Mouse (Mus musculus) liver, embryonic 14.5 days (tissue): ENCODE measurements around the gene Rrn3.

ENCODE experiments used
- CTCF ChIP-seq: IDR thresholded peaks from 2 replicates; pipeline ENCODE4 v1.5.1; 2016; ENCODE audit warnings: antibody characterized with exemption, low read depth, control low read depth
- EP300 ChIP-seq: IDR thresholded peaks from 2 replicates; pipeline ENCODE4 v1.6.1; 2016; ENCODE audit warnings: antibody characterized with exemption, low read depth

DNA sequence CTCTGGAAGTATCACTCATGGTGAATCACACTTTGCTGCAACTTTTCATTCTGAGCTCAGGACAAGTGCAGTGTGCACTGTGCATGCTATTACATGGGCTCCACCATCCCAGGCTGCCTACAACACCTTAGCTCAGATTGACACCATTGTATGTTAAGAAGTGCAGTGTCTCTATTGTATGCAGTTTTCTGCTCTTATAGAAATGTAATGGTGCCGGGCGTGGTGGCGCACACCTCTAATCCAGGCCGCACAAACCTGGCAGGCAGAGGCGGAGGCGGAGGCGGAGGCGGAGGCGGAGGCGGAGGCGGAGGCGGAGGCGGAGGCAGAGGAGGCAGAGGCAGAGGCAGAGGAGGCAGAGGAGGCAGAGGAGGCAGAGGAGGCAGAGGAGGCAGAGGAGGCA, 29.9 kb upstream of the Rrn3 start:
- TF ChIP-seq CTCF: no peak
- TF ChIP-seq EP300: no peak
